Mouse (Mus musculus) kidney, embryonic 16.5 days (tissue): Measurements from ENCODE around the gene Chd3. TPM values are rescaled to one million over a fixed set of nuclear protein-coding genes. Genes with fewer than 3 reads are reported as not detected.

ENCODE experiments used
- polyA plus RNA-seq: library from polyadenylated mRNA; unstranded; fragments of >200 nt; fragmentation: Nextera tagmentation; extraction: Ambion mirVana; gene quantifications from 2 replicates; pipeline ENCODE4 v1.2.1, GENCODE M21; 2015

Gene Chd3
- polyA plus RNA-seq, 1 experiment from 2014 or later = 58.6 TPM

Other genes starting within 250 kb of the Chd3 start
- gene Hes7, start 249.0 kb downstream of the Chd3 start, polyA plus RNA-seq = 0.39 and 0.51 TPM in 2 replicates
- gene 9130213A22Rik, start 246.8 kb downstream of the Chd3 start, polyA plus RNA-seq = 0.33 and 0.42 TPM in 2 replicates
- gene Aloxe3, start 243.5 kb downstream of the Chd3 start, polyA plus RNA-seq = 0.32 and 0.76 TPM in 2 replicates
- 0.30 and 0.41 TPM in 2 replicates for gene Alox12b, start 212.4 kb downstream of the Chd3 start, polyA plus RNA-seq
- gene Alox8, start 171.6 kb downstream of the Chd3 start, polyA plus RNA-seq = 0.46 and 0.72 TPM in 2 replicates
- 0.17 and 0.27 TPM in 2 replicates for gene Gucy2e, start 132.4 kb downstream of the Chd3 start, polyA plus RNA-seq
- gene Cntrob, start 45.6 kb downstream of the Chd3 start, polyA plus RNA-seq = 22.4 and 23.2 TPM in 2 replicates
- gene Trappc1, start 45.4 kb downstream of the Chd3 start, polyA plus RNA-seq = 166 and 172 TPM in 2 replicates
- 3.3 and 3.8 TPM in 2 replicates for gene Kcnab3, start 43.1 kb downstream of the Chd3 start, polyA plus RNA-seq
- 16.4 and 17.8 TPM in 2 replicates for gene Rnf227, start 28.9 kb downstream of the Chd3 start, polyA plus RNA-seq
- gene Naa38, start 26.1 kb upstream of the Chd3 start, polyA plus RNA-seq = 142 and 150 TPM in 2 replicates
- 34.0 and 37.3 TPM in 2 replicates for gene Cyb5d1, start 26.2 kb upstream of the Chd3 start, polyA plus RNA-seq
- gene Tmem88, start 28.8 kb upstream of the Chd3 start, polyA plus RNA-seq = 46.5 and 47.7 TPM in 2 replicates
- 26.0 and 31.3 TPM in 2 replicates for gene Kdm6b, start 44.3 kb upstream of the Chd3 start, polyA plus RNA-seq
- 0.69 and 0.90 TPM in 2 replicates for gene Dnah2, start 179.7 kb upstream of the Chd3 start, polyA plus RNA-seq
- 11.8 and 12.6 TPM in 2 replicates for gene Efnb3, start 190.8 kb upstream of the Chd3 start, polyA plus RNA-seq
- 29.3 and 30.3 TPM in 2 replicates for gene Wrap53, start 210.8 kb upstream of the Chd3 start, polyA plus RNA-seq
- 191 and 205 TPM in 2 replicates for gene Trp53, start 211.0 kb upstream of the Chd3 start, polyA plus RNA-seq
- 12.3 and 14.3 TPM in 2 replicates for gene Atp1b2, start 236.5 kb upstream of the Chd3 start, polyA plus RNA-seq
- 0.17 TPM in 1 of 2 replicates, not detected in the other for gene Shbg, start 248.5 kb upstream of the Chd3 start, polyA plus RNA-seq